34 mouse cellular contexts compared by ENCODE assay signal in the genomic region with DNA sequence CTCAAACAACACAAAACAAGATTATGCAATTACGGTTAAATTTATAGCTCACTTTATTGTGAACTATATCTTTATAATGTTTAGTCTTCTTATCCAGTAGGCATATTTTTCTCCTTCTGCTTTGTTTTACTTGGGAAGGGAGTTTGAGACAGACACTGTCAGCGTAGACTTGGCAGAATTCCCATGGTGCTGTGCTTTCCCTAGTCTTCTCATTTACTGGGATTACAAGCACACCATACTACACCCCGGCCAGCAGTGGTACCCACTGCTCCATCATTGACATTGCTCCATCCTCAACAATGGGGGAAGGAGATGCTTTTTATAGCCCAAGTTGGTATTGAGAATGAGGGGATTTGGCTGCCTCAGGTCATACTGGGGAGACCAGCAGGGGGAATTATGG. TPM values are rescaled to one million over a fixed set of nuclear protein-coding genes. Genes with fewer than 3 reads are reported as not detected.
"Had no signal": no experiment of that assay in that cellular context is flagged by ENCODE, and none has a peak within 500 bp of the region (broad histone marks: within the 10 kb centered on the region; RNA-seq: fewer than 3 reads in every experiment).

No protein-coding gene starts in this region.

- H3K4me1 ChIP-seq: kidney, embryonic 15.5 days; limb, embryonic 13.5 days had no signal

- H3K4me2 ChIP-seq: heart, embryonic 11.5 days; heart, embryonic 13.5 days; heart, embryonic 15.5 days; hindbrain, embryonic 13.5 days; hindbrain, embryonic 15.5 days; kidney, embryonic 15.5 days; limb, embryonic 13.5 days; limb, embryonic 15.5 days; liver, embryonic 12.5 days had no signal

- H3K4me3 ChIP-seq: gastrocnemius, adult 2 months; heart, embryonic 13.5 days; heart, embryonic 15.5 days; hindbrain, embryonic 13.5 days; hindbrain, embryonic 15.5 days; kidney, embryonic 15.5 days; limb, embryonic 13.5 days; limb, embryonic 15.5 days; liver, embryonic 12.5 days had no signal

- H3K9me3 ChIP-seq: heart, embryonic 13.5 days; heart, embryonic 15.5 days; hindbrain, embryonic 13.5 days; hindbrain, embryonic 15.5 days; kidney, embryonic 15.5 days; limb, embryonic 13.5 days; limb, embryonic 15.5 days; liver, embryonic 12.5 days had no signal

- H3K27me3 ChIP-seq: heart, embryonic 15.5 days; hindbrain, embryonic 13.5 days; hindbrain, embryonic 15.5 days; kidney, embryonic 15.5 days; limb, embryonic 13.5 days; limb, embryonic 15.5 days had no signal

- H3K36me3 ChIP-seq: heart, embryonic 13.5 days; heart, embryonic 15.5 days; hindbrain, embryonic 13.5 days; hindbrain, embryonic 15.5 days; kidney, embryonic 15.5 days; limb, embryonic 13.5 days; limb, embryonic 15.5 days; liver, embryonic 12.5 days had no signal

- DNase-seq: gastrocnemius, adult 2 months; gastrocnemius, postnatal 10 days; gastrocnemius, postnatal 25 days; heart, adult 18-20 months; heart, postnatal 14 days; heart, postnatal 36 days; kidney, adult 11 months; kidney, adult 2 months; kidney, adult 9 months; kidney, postnatal 14 days; kidney, postnatal 36 days; layer of hippocampus, adult 9-11 months; layer of hippocampus, postnatal 36 days; left cerebral cortex, postnatal 4 days had no signal

- H3K27ac ChIP-seq: gastrocnemius, adult 2 months; heart, embryonic 13.5 days; heart, embryonic 15.5 days; hindbrain, embryonic 13.5 days; hindbrain, embryonic 15.5 days; hindbrain, postnatal 0 days; kidney, embryonic 15.5 days; kidney, postnatal 0 days; limb, embryonic 13.5 days; limb, embryonic 15.5 days; liver, embryonic 12.5 days; liver, embryonic 14.5 days had no signal

- H3K9ac ChIP-seq: heart, embryonic 13.5 days; heart, embryonic 15.5 days; hindbrain, embryonic 13.5 days; hindbrain, embryonic 15.5 days; kidney, embryonic 15.5 days; limb, embryonic 13.5 days; limb, embryonic 15.5 days; liver, embryonic 12.5 days; liver, embryonic 14.5 days had no signal

- ATAC-seq: hindbrain, postnatal 0 days; intestine, embryonic 16.5 days; liver, embryonic 12.5 days had no signal

RNA-seq across cellular contexts. Expression of gene Faiml, which starts 58.3 kb away (rescaled TPM):
- polyA plus RNA-seq: heart, embryonic 11.5 days; heart, embryonic 13.5 days; heart, embryonic 15.5 days; heart, postnatal 0 days; hindbrain, embryonic 11.5 days; hindbrain, embryonic 13.5 days; hindbrain, embryonic 15.5 days; hindbrain, postnatal 0 days; intestine, embryonic 14.5 days; intestine, embryonic 16.5 days; kidney, adult 2 months; kidney, embryonic 15.5 days; kidney, postnatal 0 days; large intestine, adult 2 months; limb, embryonic 11.5 days; limb, embryonic 13.5 days; limb, embryonic 15.5 days; liver, adult 2 months; liver, embryonic 12.5 days; liver, embryonic 14.5 days; liver, embryonic 16.5 days had no signal
